Mouse (Mus musculus) limb, embryonic 15.5 days (tissue): ENCODE measurements around the gene Rpl27a. TPM values are rescaled to one million over a fixed set of nuclear protein-coding genes. Genes with fewer than 3 reads are reported as not detected.
A peak's percentile ranks its signal among the peaks of the same experiment; 100 is the strongest.

Experiments
- ATAC-seq: fragments of 200-750 bp; cut with Nextera tagmentation; 2 replicates; pipeline ENCODE4 v1.8.0; 2017; ENCODE audit warnings: low read depth, moderate TSS enrichment; ENCODE audit not compliant: insufficient number of reproducible peaks, low FRiP score, low TSS enrichment
- H3K27ac ChIP-seq: fragments of 300-500 bp; sonication (generic); 2 replicates; pipeline ENCODE4 v1.5.1; 2015; ENCODE audit warnings: moderate library complexity, mild to moderate bottlenecking, inconsistent platforms
- H3K27me3 ChIP-seq: fragments of 300-500 bp; sonication (generic); 2 replicates; pipeline ENCODE4 v1.6.1; 2015; ENCODE audit warnings: inconsistent platforms
- H3K36me3 ChIP-seq: fragments of 300-500 bp; sonication (generic); 2 replicates; pipeline ENCODE4 v1.6.1; 2015; ENCODE audit warnings: inconsistent platforms
- H3K4me1 ChIP-seq: fragments of 300-500 bp; sonication (generic); 2 replicates; pipeline ENCODE4 v1.6.1; 2015; ENCODE audit warnings: inconsistent platforms
- H3K4me2 ChIP-seq: fragments of 300-500 bp; sonication (generic); 2 replicates; pipeline ENCODE4 v1.6.1; 2015; ENCODE audit warnings: mild to moderate bottlenecking, inconsistent platforms
- H3K4me3 ChIP-seq: fragments of 300-500 bp; sonication (generic); 2 replicates; pipeline ENCODE4 v1.5.1; 2015; ENCODE audit warnings: mild to moderate bottlenecking, inconsistent platforms
- H3K9ac ChIP-seq: fragments of 300-500 bp; sonication (generic); 2 replicates; pipeline ENCODE4 v1.6.1; 2015; ENCODE audit warnings: inconsistent platforms
- H3K9me3 ChIP-seq: fragments of 300-500 bp; sonication (generic); 2 replicates; pipeline ENCODE4 v1.6.1; 2016; ENCODE audit warnings: inconsistent platforms
- WGBS: fragments of 180-500 bp; shearing (Covaris S2); methylation state at CpG from one replicate; pipeline ENCODE4 v1.1.7; 2015; 5-methylcytosine and 5-hydroxymethylcytosine counted together
- polyA plus RNA-seq: library from polyadenylated mRNA; unstranded; fragments of >200 nt; fragmentation: Nextera tagmentation; extraction: Ambion mirVana; gene quantifications from 2 replicates; pipeline ENCODE4 v1.2.1, GENCODE M21; 2015

Gene Rpl27a
- polyA plus RNA-seq, 1 experiment from 2014 or later, result 140 TPM

GRCm38 (mm10) chr7:109510799-109511198 lies 8.1 kb upstream of the Rpl27a start:
- no peaks in the 10 kb centered on the region for H3K9me3 ChIP-seq
- ATAC-seq, result no peak

GRCm38 (mm10) chr7:109511838-109512237 lies 7.1 kb upstream of the Rpl27a start:
- ATAC-seq, result no peak
- Histone ChIP-seq H3K36me3 (no peaks in the 10 kb centered on the region), H3K27me3 (no peaks in the 10 kb centered on the region), H3K9ac (no peak overlapping the region), H3K9me3 (no peaks in the 10 kb centered on the region), H3K4me3 (no peak overlapping the region), H3K4me2 (no peak overlapping the region), H3K4me1 (peaks cover 10% of the 10 kb centered on the region; the same call in 1 of the 2 replicates), H3K27ac (no peak overlapping the region)
- WGBS, result 93% methylated on average over 3 of the region's 3 CpGs

More at GRCm38 (mm10) chr7:109510799-109511198, 8.1 kb upstream of the Rpl27a start:
- H3K4me3 ChIP-seq, result no peak overlapping the region
- no peak overlapping the region for H3K4me2 ChIP-seq
- no peak overlapping the region for H3K27ac ChIP-seq
- H3K4me1 ChIP-seq, result peaks cover 10% of the 10 kb centered on the region; the same call in 1 of the 2 replicates
- H3K36me3 ChIP-seq, result no peaks in the 10 kb centered on the region
- H3K27me3 ChIP-seq, result no peaks in the 10 kb centered on the region
- H3K9ac ChIP-seq, result no peak overlapping the region
- 58% methylated on average over 2 of the region's 2 CpGs for WGBS

- H3K9ac ChIP-seq, result no peak overlapping the region
- WGBS, result 73% methylated on average over 3 of the region's 3 CpGs
- no peaks in the 10 kb centered on the region for H3K27me3 ChIP-seq
- no peak overlapping the region for H3K4me3 ChIP-seq
- no peak for ATAC-seq
- peaks cover 19% of the 10 kb centered on the region for H3K4me1 ChIP-seq
- H3K27ac ChIP-seq, result no peak overlapping the region
- H3K36me3 ChIP-seq, result peaks cover 9% of the 10 kb centered on the region
- no peak overlapping the region for H3K4me2 ChIP-seq
- H3K9me3 ChIP-seq, result no peaks in the 10 kb centered on the region
Observed at GRCm38 (mm10) chr7:109516500-109516899, 2.4 kb upstream of the Rpl27a start.

GRCm38 (mm10) chr7:109518036-109518681 lies 788 bp upstream of the Rpl27a start:
- peak overlapping the region; percentile 82 for H3K4me2 ChIP-seq
- ATAC-seq, result no peak
- no peaks in the 10 kb centered on the region for H3K9me3 ChIP-seq
- H3K27ac ChIP-seq, result peak overlapping the region; percentile 99
- 17% methylated on average over 10 of the region's 10 CpGs for WGBS
- peaks cover 25% of the 10 kb centered on the region for H3K4me1 ChIP-seq
- peak overlapping the region; percentile 73 for H3K4me3 ChIP-seq
- H3K36me3 ChIP-seq, result peaks cover 26% of the 10 kb centered on the region
- no peaks in the 10 kb centered on the region for H3K27me3 ChIP-seq
- H3K9ac ChIP-seq, result peak overlapping the region; percentile 43

GRCm38 (mm10) chr7:109519936-109520335 lies 989 bp downstream of the Rpl27a start:
- Histone ChIP-seq H3K27me3 (no peaks in the 10 kb centered on the region), H3K9ac (peak overlapping the region; percentile 82), H3K4me2 (peak overlapping the region; percentile 82), H3K4me1 (peaks cover 25% of the 10 kb centered on the region), H3K9me3 (no peaks in the 10 kb centered on the region), H3K36me3 (peaks cover 43% of the 10 kb centered on the region), H3K27ac (peak overlapping the region; percentile 99), H3K4me3 (peak overlapping the region; percentile 73)
- ATAC-seq, result no peak
- 5% methylated on average over 10 of the region's 10 CpGs for WGBS

- ATAC-seq, result no peak
- peaks cover 28% of the 10 kb centered on the region for H3K4me1 ChIP-seq
- no peaks in the 10 kb centered on the region for H3K27me3 ChIP-seq
- no peak overlapping the region for H3K4me3 ChIP-seq
- H3K27ac ChIP-seq, result no peak overlapping the region
- no peak overlapping the region for H3K9ac ChIP-seq
- no peak overlapping the region for H3K4me2 ChIP-seq
- H3K9me3 ChIP-seq, result no peaks in the 10 kb centered on the region
- H3K36me3 ChIP-seq, result peaks cover 63% of the 10 kb centered on the region
- WGBS, result 74% methylated on average over 5 of the region's 5 CpGs
Observed at GRCm38 (mm10) chr7:109522084-109522483, 3.1 kb downstream of the Rpl27a start.

- Histone ChIP-seq H3K4me3 (no peak overlapping the region), H3K4me2 (no peak overlapping the region), H3K4me1 (peaks cover 24% of the 10 kb centered on the region), H3K27ac (peak overlapping the region; percentile 61; the same call in 1 of the 2 replicates), H3K27me3 (no peaks in the 10 kb centered on the region), H3K9ac (no peak overlapping the region), H3K36me3 (peaks cover 72% of the 10 kb centered on the region), H3K9me3 (no peaks in the 10 kb centered on the region)
- no peak for ATAC-seq
- WGBS, result 65% methylated on average over 2 of the region's 2 CpGs
Observed at GRCm38 (mm10) chr7:109523304-109523703, 4.4 kb downstream of the Rpl27a start.

- no peaks in the 10 kb centered on the region for H3K27me3 ChIP-seq
- peak overlapping the region; percentile 61 for H3K27ac ChIP-seq
- H3K9ac ChIP-seq, result no peak overlapping the region
- H3K4me3 ChIP-seq, result no peak overlapping the region
- no peak for ATAC-seq
- no peaks in the 10 kb centered on the region for H3K9me3 ChIP-seq
- H3K4me2 ChIP-seq, result no peak overlapping the region
- 60% methylated on average over 6 of the region's 6 CpGs for whole genome bisulfite sequencing
- H3K36me3 ChIP-seq, result peaks cover 75% of the 10 kb centered on the region
- peaks cover 24% of the 10 kb centered on the region for H3K4me1 ChIP-seq
Observed at GRCm38 (mm10) chr7:109523741-109524441, 4.9 kb downstream of the Rpl27a start.

- no peaks in the 10 kb centered on the region for H3K9me3 ChIP-seq
- H3K4me3 ChIP-seq, result no peak overlapping the region
- H3K4me1 ChIP-seq, result peaks cover 24% of the 10 kb centered on the region
- peak overlapping the region; percentile 61 for H3K27ac ChIP-seq
- no peak overlapping the region for H3K9ac ChIP-seq
- H3K4me2 ChIP-seq, result no peak overlapping the region
- H3K27me3 ChIP-seq, result no peaks in the 10 kb centered on the region
- H3K36me3 ChIP-seq, result peaks cover 80% of the 10 kb centered on the region
- no peak for ATAC-seq
Observed at GRCm38 (mm10) chr7:109524442-109524744, 5.4 kb downstream of the Rpl27a start.

- Histone ChIP-seq H3K4me1 (peaks cover 24% of the 10 kb centered on the region), H3K27ac (peak overlapping the region; percentile 61), H3K4me2 (no peak overlapping the region), H3K27me3 (no peaks in the 10 kb centered on the region), H3K36me3 (peaks cover 83% of the 10 kb centered on the region), H3K9me3 (no peaks in the 10 kb centered on the region), H3K4me3 (no peak overlapping the region), H3K9ac (no peak overlapping the region)
- ATAC-seq, result no peak
- WGBS, result 74% methylated on average over 3 of the region's 3 CpGs
Observed at GRCm38 (mm10) chr7:109524763-109525162, 5.8 kb downstream of the Rpl27a start.

GRCm38 (mm10) chr7:109525740-109526663 lies 7.1 kb downstream of the Rpl27a start:
- no peak overlapping the region for H3K4me3 ChIP-seq
- peaks cover 12% of the 10 kb centered on the region; the same call in 1 of the 2 replicates for H3K4me1 ChIP-seq
- H3K4me2 ChIP-seq, result no peak overlapping the region
- H3K9me3 ChIP-seq, result no peaks in the 10 kb centered on the region
- peak overlapping the region; percentile 61; the same call in 1 of the 2 replicates for H3K27ac ChIP-seq
- no peak for ATAC-seq
- H3K27me3 ChIP-seq, result no peaks in the 10 kb centered on the region
- H3K9ac ChIP-seq, result no peak overlapping the region
- 63% methylated on average over 16 of the region's 16 CpGs for WGBS
- peaks cover 90% of the 10 kb centered on the region for H3K36me3 ChIP-seq
